In the genomic region with DNA sequence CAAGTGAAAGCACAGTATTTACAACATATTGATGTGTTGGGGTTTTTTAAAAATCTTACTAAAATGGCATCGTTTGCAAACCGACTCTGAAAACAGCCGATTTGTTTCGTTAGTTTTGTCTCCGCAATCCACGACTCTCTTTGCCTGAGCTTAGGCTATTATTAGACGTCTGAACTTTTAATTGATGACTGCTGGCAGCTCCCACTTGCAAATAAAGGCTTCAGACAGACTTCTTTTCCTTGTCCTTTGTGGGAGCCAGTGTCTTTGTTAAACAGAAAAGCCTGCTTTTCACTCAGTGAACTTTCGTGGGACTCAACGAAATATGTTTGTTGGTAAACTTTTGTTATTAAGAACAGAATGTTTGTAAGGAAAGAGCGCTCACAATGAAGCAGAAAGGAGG, we compare ENCODE assay signal across 8 mouse cellular contexts. TPM values are rescaled to one million over a fixed set of nuclear protein-coding genes. Genes with fewer than 3 reads are reported as not detected.
DNase-seq lines count a peak whose midpoint lies in the region; ATAC-seq lines count a peak whose summit lies in the region.

No protein-coding gene starts in this region.

- no peak for ATAC-seq in kidney, embryonic 14.5 days (ENCODE audit: low FRiP score, low TSS enrichment)
- no peak for ATAC-seq in hindbrain, embryonic 16.5 days
- no peak for ATAC-seq in midbrain, embryonic 14.5 days (ENCODE audit: low FRiP score, low TSS enrichment)
- ATAC-seq in activated CD4-positive, CD25-positive, alpha-beta regulatory T cell, adult 4 months: no peak

- H3K36me3 ChIP-seq in kidney, embryonic 14.5 days (ENCODE audit: control insufficient read depth, insufficient read depth, low read length): no peaks in the 10 kb centered on the region
- no peaks in the 10 kb centered on the region for H3K36me3 ChIP-seq in hindbrain, embryonic 16.5 days (ENCODE audit: control insufficient read depth, insufficient read depth, low read length)
- 0 out of 2 replicates have a peak, but pooled peaks cover 3% of the 10 kb centered on the region for H3K36me3 ChIP-seq in midbrain, embryonic 14.5 days (ENCODE audit: control insufficient read depth, insufficient read depth, low read length)

- no peaks in the 10 kb centered on the region for H3K4me1 ChIP-seq in kidney, embryonic 14.5 days (ENCODE audit: control insufficient read depth, insufficient read depth, low read length)
- H3K4me1 ChIP-seq in hindbrain, embryonic 16.5 days (ENCODE audit: control insufficient read depth, insufficient read depth, low read depth, low read length): peaks cover 2% of the 10 kb centered on the region
- H3K4me1 ChIP-seq in midbrain, embryonic 14.5 days (ENCODE audit: control insufficient read depth, insufficient read depth, low read length): no peaks in the 10 kb centered on the region

- no peaks in the 10 kb centered on the region for H3K9me3 ChIP-seq in kidney, embryonic 14.5 days (ENCODE audit: control insufficient read depth, low read length)
- no peaks in the 10 kb centered on the region for H3K9me3 ChIP-seq in hindbrain, embryonic 16.5 days (ENCODE audit: control insufficient read depth, low read length)
- H3K9me3 ChIP-seq in midbrain, embryonic 14.5 days (ENCODE audit: control insufficient read depth, low read length): no peaks in the 10 kb centered on the region

- peak overlapping the region; percentile 43 for H3K4me2 ChIP-seq in kidney, embryonic 14.5 days (replicated peaks; ENCODE audit: low read depth, low read length)
- H3K4me2 ChIP-seq in hindbrain, embryonic 16.5 days (ENCODE audit: low read length): peak overlapping the region; percentile 60
- peak overlapping the region; percentile 56 for H3K4me2 ChIP-seq in midbrain, embryonic 14.5 days (ENCODE audit: low read length)

- 39% methylated on average over 10 of the region's 10 CpGs for WGBS in kidney, embryonic 14.5 days
- WGBS in hindbrain, embryonic 16.5 days: 15% methylated on average over 10 of the region's 10 CpGs
- WGBS in midbrain, embryonic 14.5 days: 29% methylated on average over 10 of the region's 10 CpGs

- peak overlapping the region; percentile 66; the same call in 1 of the 2 replicates for H3K9ac ChIP-seq in kidney, embryonic 14.5 days (ENCODE audit: low read depth, low read length)
- H3K9ac ChIP-seq in hindbrain, embryonic 16.5 days (ENCODE audit: low read depth, low read length): no peak overlapping the region
- H3K9ac ChIP-seq in midbrain, embryonic 14.5 days (replicated peaks; ENCODE audit: low read length): peak overlapping the region; percentile 44

- H3K27me3 ChIP-seq in kidney, embryonic 14.5 days (ENCODE audit: control insufficient read depth, insufficient read depth, low read length): no peaks in the 10 kb centered on the region; the same call in 1 of the 2 replicates
- no peaks in the 10 kb centered on the region for H3K27me3 ChIP-seq in hindbrain, embryonic 16.5 days (replicated peaks; ENCODE audit: control insufficient read depth, insufficient read depth, low read length)
- H3K27me3 ChIP-seq in midbrain, embryonic 14.5 days (ENCODE audit: control insufficient read depth, insufficient read depth, low read length): no peaks in the 10 kb centered on the region

- no peak for DNase-seq in kidney, postnatal 4 days
- peak; percentile 38 for DNase-seq in embryo, embryonic 10 days (ENCODE audit: low spot score)
- DNase-seq in midbrain, embryonic 14.5 days: peak; percentile 58
- no peak for DNase-seq in thymus, postnatal 4 days
- no peak for DNase-seq in ovary, postnatal 36 days (ENCODE audit: low spot score)

- H3K4me3 ChIP-seq in kidney, embryonic 14.5 days (ENCODE audit: low read length): peak overlapping the region; percentile 57
- peak overlapping the region; percentile 51 for H3K4me3 ChIP-seq in hindbrain, embryonic 16.5 days (ENCODE audit: low read length)
- H3K4me3 ChIP-seq in midbrain, embryonic 14.5 days (replicated peaks; ENCODE audit: low read depth, low read length): peak overlapping the region; percentile 53

- H3K27ac ChIP-seq in kidney, embryonic 14.5 days (ENCODE audit: low read depth, low read length): no peak overlapping the region; the same call in 1 of the 2 replicates
- 0 out of 2 replicates have a peak overlapping the region, but pooled peaks have one; percentile 48 for H3K27ac ChIP-seq in hindbrain, embryonic 16.5 days (ENCODE audit: low read depth, low read length)
- peak overlapping the region; percentile 85 for H3K27ac ChIP-seq in midbrain, embryonic 14.5 days (replicated peaks; ENCODE audit: low read depth, low read length)

RNA-seq across cellular contexts. Expression of a gene that starts 0.6 kb away (rescaled TPM):
- polyA plus RNA-seq in kidney, embryonic 14.5 days (2014; fragmentation: Nextera tagmentation; extraction: Ambion mirVana): 170 and 245 TPM in 2 replicates
- 121 and 134 TPM in 2 replicates for polyA plus RNA-seq in hindbrain, embryonic 16.5 days (2015; fragmentation: Nextera tagmentation; extraction: Ambion mirVana)
- 133 and 136 TPM in 2 replicates for polyA plus RNA-seq in midbrain, embryonic 14.5 days (2014; fragmentation: Nextera tagmentation; extraction: Ambion mirVana)
- 1 to 10 TPM in 1 of 2 experiments, under 1 TPM in 1; 0.40 to 1.5 TPM for polyA plus RNA-seq in activated CD4-positive, CD25-positive, alpha-beta regulatory T cell, adult 4 months (2017; shearing (Covaris generic))

RNA-seq across cellular contexts. Expression of a gene that starts 30.9 kb away (rescaled TPM):
- 0.41 and 1.5 TPM in 2 replicates for polyA plus RNA-seq in kidney, embryonic 14.5 days (2014; fragmentation: Nextera tagmentation; extraction: Ambion mirVana)
- 37.8 and 39.5 TPM in 2 replicates for polyA plus RNA-seq in hindbrain, embryonic 16.5 days (2015; fragmentation: Nextera tagmentation; extraction: Ambion mirVana)
- polyA plus RNA-seq in midbrain, embryonic 14.5 days (2014; fragmentation: Nextera tagmentation; extraction: Ambion mirVana): 8.0 and 17.2 TPM in 2 replicates
- not detected for polyA plus RNA-seq in activated CD4-positive, CD25-positive, alpha-beta regulatory T cell, adult 4 months (2017; shearing (Covaris generic))

RNA-seq across cellular contexts. Expression of a gene that starts 34.0 kb away (rescaled TPM):
- polyA plus RNA-seq in kidney, embryonic 14.5 days (2014; fragmentation: Nextera tagmentation; extraction: Ambion mirVana): 61.5 and 63.7 TPM in 2 replicates
- polyA plus RNA-seq in hindbrain, embryonic 16.5 days (2015; fragmentation: Nextera tagmentation; extraction: Ambion mirVana): 137 and 140 TPM in 2 replicates
- 139 and 159 TPM in 2 replicates for polyA plus RNA-seq in midbrain, embryonic 14.5 days (2014; fragmentation: Nextera tagmentation; extraction: Ambion mirVana)
- polyA plus RNA-seq in activated CD4-positive, CD25-positive, alpha-beta regulatory T cell, adult 4 months (2017; shearing (Covaris generic)): not detected

RNA-seq across cellular contexts. Expression of a gene that starts 41.8 kb away (rescaled TPM):
- 0.23 and 0.34 TPM in 2 replicates for polyA plus RNA-seq in kidney, embryonic 14.5 days (2014; fragmentation: Nextera tagmentation; extraction: Ambion mirVana)
- 2.9 and 14.2 TPM in 2 replicates for polyA plus RNA-seq in hindbrain, embryonic 16.5 days (2015; fragmentation: Nextera tagmentation; extraction: Ambion mirVana)
- polyA plus RNA-seq in midbrain, embryonic 14.5 days (2014; fragmentation: Nextera tagmentation; extraction: Ambion mirVana): 1.8 and 1.9 TPM in 2 replicates
- polyA plus RNA-seq in activated CD4-positive, CD25-positive, alpha-beta regulatory T cell, adult 4 months (2017; shearing (Covaris generic)): not detected

RNA-seq across cellular contexts. Expression of a gene that starts 42.5 kb away (rescaled TPM):
- polyA plus RNA-seq in kidney, embryonic 14.5 days (2014; fragmentation: Nextera tagmentation; extraction: Ambion mirVana): 70.5 and 71.0 TPM in 2 replicates
- 273 and 301 TPM in 2 replicates for polyA plus RNA-seq in hindbrain, embryonic 16.5 days (2015; fragmentation: Nextera tagmentation; extraction: Ambion mirVana)
- polyA plus RNA-seq in midbrain, embryonic 14.5 days (2014; fragmentation: Nextera tagmentation; extraction: Ambion mirVana): 195 and 260 TPM in 2 replicates
- polyA plus RNA-seq in activated CD4-positive, CD25-positive, alpha-beta regulatory T cell, adult 4 months (2017; shearing (Covaris generic)): not detected

Comparison
In these comparisons a context has a peak if more than half of its experiments do, and no peak if none do; other contexts are left out.
1. DNase-seq: peak in embryo, embryonic 10 days (single experiment) and midbrain, embryonic 14.5 days (single experiment); none in kidney, postnatal 4 days (0 of 2), thymus, postnatal 4 days (single experiment) and ovary, postnatal 36 days (single experiment).
2. RNA of a gene that starts 0.6 kb away (polyA plus RNA-seq): 170 to 245 TPM in kidney, embryonic 14.5 days, 121 to 134 TPM in hindbrain, embryonic 16.5 days and 133 to 136 TPM in midbrain, embryonic 14.5 days; 0.40 to 1.5 TPM in activated CD4-positive, CD25-positive, alpha-beta regulatory T cell, adult 4 months; every median in the first group is over 10 times any median in the second.
3. RNA of a gene that starts 34.0 kb away (polyA plus RNA-seq): 137 to 140 TPM in hindbrain, embryonic 16.5 days, 139 to 159 TPM in midbrain, embryonic 14.5 days and 61.5 to 63.7 TPM in kidney, embryonic 14.5 days; not detected in activated CD4-positive, CD25-positive, alpha-beta regulatory T cell, adult 4 months; every median in the first group is over 10 times any median in the second.
4. Peak in every context shown above with its lines, with median percentiles within 50 percentile points of each other: H3K4me2 ChIP-seq and H3K4me3 ChIP-seq.